Mouse (Mus musculus): Measurements from ENCODE around the gene Gm28551. TPM values are rescaled to one million over a fixed set of nuclear protein-coding genes. Genes with fewer than 3 reads are reported as not detected.

Gene Gm28551
- polyA plus RNA-seq (2017; shearing (Covaris generic)) = not detected

DNA sequence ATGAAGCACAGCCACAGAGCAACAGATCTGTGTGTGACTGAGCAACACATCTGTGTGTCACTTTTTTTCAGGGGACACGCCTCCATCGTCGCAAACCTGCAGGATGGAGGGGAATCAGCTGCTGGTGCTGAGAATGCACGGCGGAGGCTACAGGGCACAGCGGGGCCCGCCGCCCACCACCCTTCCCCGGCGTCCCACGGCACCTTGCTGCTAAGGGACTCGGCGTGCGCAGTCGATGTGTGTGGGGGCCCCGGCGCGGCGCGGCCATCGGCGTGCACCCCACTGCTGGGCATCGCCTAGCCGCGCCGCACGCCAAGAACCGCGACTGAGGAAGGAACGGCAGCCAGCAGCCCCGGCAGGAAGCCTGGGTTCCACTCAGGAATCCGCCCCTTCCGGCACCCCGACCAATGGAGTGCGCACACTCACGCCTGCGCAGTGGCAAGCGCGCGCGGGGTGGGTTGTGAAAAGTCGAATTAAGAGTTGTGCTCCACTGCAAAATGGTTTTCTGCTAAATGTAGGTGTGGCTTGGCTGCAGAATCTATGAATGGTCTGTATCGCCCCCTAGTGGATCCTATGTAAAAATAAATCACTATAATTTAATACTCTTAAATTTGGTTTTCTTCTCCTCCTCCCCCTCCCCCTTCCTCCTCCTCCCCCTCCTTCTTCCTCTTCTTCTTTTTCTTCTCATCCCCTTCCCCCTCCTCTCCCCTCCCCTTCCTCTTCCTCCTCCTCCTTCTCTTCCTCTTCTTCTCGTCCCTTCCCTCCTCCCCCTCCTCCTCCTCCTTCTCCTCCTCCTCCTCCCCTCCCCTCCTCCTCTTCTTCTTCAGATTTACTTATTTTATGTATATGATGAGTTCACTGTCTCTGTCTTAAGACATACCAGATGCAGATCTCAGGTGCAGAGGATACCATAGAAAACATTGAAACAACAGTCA lies at the start of gene Gm28551, which contains the start of the genes Asdurf and Asnsd1:
Gm28551 (minus strand) TSS at position 341 of the 935 bp plus-strand sequence.
Asdurf (minus strand) TSS at position 293 of the 935 bp plus-strand sequence.
Asnsd1 (minus strand) TSS at position 426 of the 935 bp plus-strand sequence.

DNA sequence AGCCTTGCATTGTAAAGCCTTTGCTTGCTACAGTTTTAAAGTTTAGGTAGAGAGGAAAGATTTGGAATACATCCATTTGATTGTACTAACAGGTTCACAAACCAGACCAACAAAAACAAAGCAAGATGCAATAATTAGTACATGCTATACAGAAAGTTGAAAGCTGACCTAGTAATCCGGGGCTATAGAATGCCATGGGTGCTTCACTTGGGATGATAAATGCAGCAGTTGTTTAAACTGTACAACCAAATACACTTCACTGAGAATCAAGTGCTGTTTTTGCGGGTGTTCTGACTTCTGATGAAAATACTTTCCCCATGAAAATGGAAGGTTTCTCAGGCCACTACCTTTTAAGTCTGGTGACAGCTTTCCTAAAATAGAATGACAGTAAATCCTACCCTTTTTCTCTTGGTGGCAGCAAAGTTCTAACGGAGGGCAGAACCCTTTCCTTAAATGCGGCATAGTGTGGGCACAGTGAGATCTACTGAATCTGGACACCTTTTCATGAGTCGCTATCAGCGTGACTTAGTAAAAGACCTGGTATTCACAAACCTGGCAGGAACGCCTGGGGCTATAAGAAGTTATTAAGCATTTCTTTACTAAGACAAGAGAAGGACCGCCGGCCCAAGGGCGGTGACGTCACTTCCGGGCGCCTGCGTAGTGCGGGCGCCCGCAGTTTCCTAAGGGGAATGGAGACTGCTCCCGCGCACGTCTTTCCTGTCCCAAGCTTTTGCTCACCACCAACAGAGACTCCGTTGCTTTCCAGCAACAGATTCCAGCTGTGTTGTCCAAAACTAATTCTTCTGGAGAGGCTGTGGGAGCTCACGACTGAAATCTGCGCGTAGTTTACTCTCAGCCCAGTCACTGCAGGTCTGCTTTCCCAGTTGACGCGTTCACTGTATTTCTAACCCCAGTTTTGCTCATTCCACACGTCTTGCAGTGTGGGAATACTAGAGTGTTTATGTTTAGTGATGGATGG lies 39.2 kb downstream of the Gm28551 start, which contains the start of gene Osgepl1:
Osgepl1 (plus strand) TSS at position 636 of the 979 bp plus-strand sequence.

DNA sequence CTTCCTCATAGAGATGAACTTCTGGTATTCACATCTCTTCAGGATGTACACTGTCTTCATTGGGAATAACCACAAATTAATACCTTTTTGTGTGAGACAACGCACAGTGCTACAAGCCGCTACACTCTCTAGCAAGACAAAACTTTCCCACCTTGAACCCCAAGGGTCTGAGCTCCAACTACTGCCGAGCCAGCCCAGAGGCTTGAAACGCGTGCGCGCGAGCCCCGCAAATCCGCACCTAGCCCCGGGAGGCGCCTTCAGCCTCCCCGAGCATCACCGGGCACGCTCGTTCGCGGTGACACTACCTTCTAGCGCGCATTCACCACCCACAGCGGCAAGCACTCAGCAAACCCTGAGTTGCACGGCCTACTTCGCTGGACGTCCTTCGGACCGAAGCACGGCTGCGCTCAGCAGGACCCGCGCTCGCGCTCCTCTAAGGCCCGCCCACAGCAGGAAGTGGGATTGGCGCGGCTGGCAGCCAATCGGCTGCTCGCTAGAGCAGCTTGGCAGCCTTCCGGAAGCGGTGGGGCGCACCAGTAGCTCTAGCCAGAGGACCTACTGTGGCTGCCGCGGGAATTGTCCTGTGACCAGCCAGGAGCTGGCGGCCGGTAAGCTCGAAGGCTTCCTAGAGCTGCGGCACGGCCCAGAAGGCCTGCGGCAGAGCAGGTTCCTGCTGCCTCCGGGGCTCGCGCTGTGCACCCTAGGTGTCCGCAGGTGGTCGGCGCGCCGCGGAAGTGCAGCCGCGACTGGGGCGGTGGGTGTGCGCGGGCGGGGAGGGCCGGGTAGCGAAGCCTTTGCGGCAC lies 55.7 kb downstream of the Gm28551 start, which contains the start of the genes Pms1, Ormdl1 and Gm28778:
Pms1 (minus strand) TSS at position 438 of the 803 bp plus-strand sequence.
Ormdl1 (plus strand) TSS at position 515 of the 803 bp plus-strand sequence.
Gm28778 (plus strand) TSS at position 531 of the 803 bp plus-strand sequence.

Other genes with a start within 250 kb of the Gm28551 start
- gene 1700019A02Rik, start 165.0 kb downstream of the Gm28551 start, polyA plus RNA-seq (2017; shearing (Covaris generic)) = under 1 TPM in 1 of 2 experiments, not detected in 1; 0.76 TPM
- 10 to 100 TPM; 19.7 to 24.4 TPM for gene Pms1, start 55.6 kb downstream of the Gm28551 start, polyA plus RNA-seq (2017; shearing (Covaris generic))
- 10 to 100 TPM; 68.2 to 80.4 TPM for gene Ormdl1, start 55.6 kb downstream of the Gm28551 start, polyA plus RNA-seq (2017; shearing (Covaris generic))
- not detected for gene Gm28778, start 55.6 kb downstream of the Gm28551 start, polyA plus RNA-seq (2017; shearing (Covaris generic))
- 10 to 100 TPM; 15.7 to 18.9 TPM for gene Osgepl1, start 39.0 kb downstream of the Gm28551 start, polyA plus RNA-seq (2017; shearing (Covaris generic))
- gene Asdurf, start within 50 bp of the Gm28551 start, polyA plus RNA-seq (2017; shearing (Covaris generic)) = not detected
- 10 to 100 TPM; 72.8 to 76.2 TPM for gene Asnsd1, start 85 bp upstream of the Gm28551 start, polyA plus RNA-seq (2017; shearing (Covaris generic))